Mouse (Mus musculus) frontal cortex, adult 2 months (tissue): ENCODE data around the gene Pask. TPM values are rescaled to one million over a fixed set of nuclear protein-coding genes. Genes with fewer than 3 reads are reported as not detected.

Experiments
- DNase-seq, 2 experiments: peaks; one replicate each; pipeline ENCODE4 v3.0.0; 2022; ENCODE audit warnings: low spot score in 1 of 2; ENCODE audit errors: extremely low spot score in 1 of 2
- polyA plus RNA-seq: library from polyadenylated mRNA; depleted of rRNA; stranded (reverse); fragments of >200 nt; gene quantifications from 2 replicates; pipeline ENCODE4 v1.2.3, GENCODE M21; 2012; rRNA removed

Pask gene
- polyA plus RNA-seq, 1 experiment = 7.1 TPM

DNA sequence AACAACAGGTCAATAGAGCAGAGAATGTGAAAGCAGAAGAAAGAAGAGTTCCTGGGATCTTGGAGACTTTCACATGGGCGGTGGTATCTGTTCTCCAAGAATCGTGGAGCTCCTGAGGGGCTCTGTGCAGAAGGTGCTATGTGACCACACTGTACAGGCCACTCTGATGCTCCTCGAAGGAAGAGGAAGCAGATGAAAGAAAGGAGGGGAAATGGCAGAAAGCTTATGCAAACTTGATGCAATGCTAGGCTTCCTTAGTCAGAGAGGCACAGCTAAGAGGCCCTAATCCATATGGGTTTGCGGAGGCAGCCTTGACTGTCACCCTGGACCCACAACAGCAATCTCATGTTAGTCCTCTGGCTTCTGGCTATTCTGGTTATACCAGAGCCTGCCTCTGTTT is 52.3 kb downstream of the Pask start:
- no peak for DNase-seq

DNA sequence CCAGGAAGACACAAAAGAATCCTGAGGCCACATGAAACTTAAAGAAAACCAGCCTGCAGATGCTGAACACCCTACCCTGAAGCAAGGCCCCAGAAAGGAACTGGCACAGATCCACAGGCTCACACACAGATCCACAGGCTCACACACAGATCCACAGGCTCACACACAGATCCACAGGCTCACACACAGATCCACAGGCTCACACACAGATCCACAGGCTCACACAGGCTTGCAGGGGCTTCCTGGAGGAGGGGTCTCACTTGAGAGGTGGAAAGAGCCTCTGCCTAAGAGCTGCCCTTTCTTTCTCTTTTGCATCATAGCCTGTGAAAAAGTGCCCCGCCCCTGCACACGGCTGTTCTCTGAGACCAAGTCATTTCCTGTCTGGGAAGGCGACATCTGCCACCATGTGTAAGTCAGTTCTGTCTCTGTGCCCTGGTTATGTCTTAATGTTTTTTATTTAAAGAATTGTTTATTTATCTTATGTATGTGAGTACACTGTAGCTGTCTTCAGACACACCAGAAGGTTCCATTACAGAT is 53.5 kb downstream of the Pask start:
- no peak for DNase-seq

GRCm38 (mm10) chr1:93277041-93277440 is 66.2 kb downstream of the Pask start:
- no peak for DNase-seq

- no peak for DNase-seq
Observed at GRCm38 (mm10) chr1:93275561-93275960, 67.7 kb downstream of the Pask start.

- DNase-seq = no peak
Observed at GRCm38 (mm10) chr1:93272409-93272821, 70.9 kb downstream of the Pask start.

DNA sequence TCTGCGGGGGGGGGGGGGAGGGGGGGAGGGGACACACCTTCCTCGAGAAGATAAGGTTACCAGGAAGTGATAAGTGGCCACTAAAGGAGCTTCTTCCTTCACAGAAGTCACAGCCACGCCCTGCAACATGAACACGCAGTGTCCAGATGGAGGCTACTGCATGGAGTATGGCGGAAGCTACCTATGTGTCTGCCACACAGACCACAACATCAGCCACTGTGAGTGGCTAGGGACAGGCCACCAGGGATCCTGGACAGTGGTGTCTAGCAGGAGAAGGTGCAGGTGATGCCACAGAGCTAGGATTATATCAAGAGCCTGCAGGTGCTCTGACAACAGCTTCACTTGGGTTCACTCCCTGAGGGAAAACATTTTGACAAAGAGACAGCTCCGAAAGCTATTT is 71.5 kb downstream of the Pask start:
- no peak for DNase-seq

DNA sequence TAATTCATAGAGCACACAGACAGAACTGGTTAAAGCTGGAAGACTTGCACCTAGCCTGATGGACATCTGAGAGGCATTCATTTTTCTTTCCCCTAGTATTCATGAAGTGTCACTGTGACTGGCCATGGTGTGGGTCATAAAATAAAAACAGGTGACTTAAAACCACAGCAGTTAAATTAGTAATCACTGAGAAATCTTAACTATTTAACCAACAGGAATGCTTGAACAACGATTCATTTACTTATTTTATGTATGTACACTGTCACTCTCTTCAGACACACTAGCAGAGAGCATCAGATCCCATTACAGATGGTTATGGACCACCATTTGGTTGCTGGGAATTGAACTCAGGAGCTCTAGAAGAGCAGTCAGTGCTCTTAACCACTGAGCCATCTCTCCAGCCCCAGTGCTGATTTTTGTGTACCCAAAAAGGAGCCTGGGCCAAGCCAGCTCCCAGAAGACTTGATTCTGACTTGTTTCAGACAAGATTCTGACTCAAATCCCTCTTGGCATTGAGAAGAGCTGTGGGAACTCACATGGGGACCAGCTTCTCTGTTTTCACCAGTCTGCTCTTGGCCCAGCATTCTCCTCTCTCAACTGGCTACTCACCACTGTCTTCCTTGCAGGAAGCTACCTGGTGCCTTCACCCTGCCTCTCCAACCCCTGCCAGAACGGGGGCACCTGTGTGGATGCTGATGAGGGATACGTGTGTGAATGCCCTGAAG is 72.6 kb downstream of the Pask start:
- DNase-seq = no peak

- no peak for DNase-seq
Observed at GRCm38 (mm10) chr1:93268246-93268645, 75.0 kb downstream of the Pask start.

GRCm38 (mm10) chr1:93267207-93267606 is 76.1 kb downstream of the Pask start:
- peak in 1 of 2 experiments; percentile 4 for DNase-seq

Other genes starting within 250 kb of the Pask start
- 305 and 323 TPM in 2 replicates for gene Kif1a, start 241.5 kb downstream of the Pask start, polyA plus RNA-seq
- gene Agxt, start 208.2 kb downstream of the Pask start, polyA plus RNA-seq = not detected in 2 replicates
- not detected in 2 replicates for gene 2310007B03Rik, start 182.5 kb downstream of the Pask start, polyA plus RNA-seq
- gene Crocc2, start 174.8 kb downstream of the Pask start, polyA plus RNA-seq = 0.10 and 0.11 TPM in 2 replicates
- gene Sned1, start 107.6 kb downstream of the Pask start, polyA plus RNA-seq = 6.0 and 7.7 TPM in 2 replicates
- gene Mterf4, start 37.6 kb downstream of the Pask start, polyA plus RNA-seq = 16.0 and 18.6 TPM in 2 replicates
- gene Ppp1r7, start 628 bp downstream of the Pask start, polyA plus RNA-seq = 24.1 and 27.7 TPM in 2 replicates
- 0.86 and 1.3 TPM in 2 replicates for gene Ano7, start 30.4 kb upstream of the Pask start, polyA plus RNA-seq
- gene Hdlbp, start 135.3 kb upstream of the Pask start, polyA plus RNA-seq = 77.9 and 87.3 TPM in 2 replicates
- 4.9 and 5.1 TPM in 2 replicates for gene Farp2, start 168.6 kb upstream of the Pask start, polyA plus RNA-seq